Mouse (Mus musculus) hindbrain, postnatal 0 days (tissue): ENCODE data around the gene Plppr4. TPM values are rescaled to one million over a fixed set of nuclear protein-coding genes. Genes with fewer than 3 reads are reported as not detected.

Source experiments
- ATAC-seq: fragments of 200-750 bp; cut with Nextera tagmentation; 2 replicates; pipeline ENCODE4 v1.8.0; 2017; ENCODE audit warnings: mild to moderate bottlenecking, moderate TSS enrichment, moderate library complexity
- DNase-seq: peaks from one replicate; pipeline ENCODE4 v3.0.0-alpha.2; 2015; ENCODE audit warnings: low spot score
- H3K27ac ChIP-seq: fragments of 300-500 bp; sonication (generic); 2 replicates; pipeline ENCODE4 v1.5.1; 2014; ENCODE audit warnings: mild to moderate bottlenecking
- H3K27me3 ChIP-seq: fragments of 300-500 bp; sonication (generic); 2 replicates; pipeline ENCODE4 v1.6.1; 2014; ENCODE audit warnings: low read length, mixed read lengths; ENCODE audit not compliant: insufficient read depth
- H3K36me3 ChIP-seq: fragments of 300-500 bp; sonication (generic); 2 replicates; pipeline ENCODE4 v1.6.1; 2014; ENCODE audit warnings: low read length, mixed read lengths; ENCODE audit not compliant: insufficient read depth
- H3K4me1 ChIP-seq: fragments of 300-500 bp; sonication (generic); 2 replicates; pipeline ENCODE4 v1.6.1; 2014; ENCODE audit warnings: antibody characterized with exemption, low read length, mixed read lengths; ENCODE audit not compliant: insufficient read depth
- H3K4me2 ChIP-seq: fragments of 300-500 bp; sonication (generic); 2 replicates; pipeline ENCODE4 v1.6.1; 2014; ENCODE audit warnings: low read depth, mild to moderate bottlenecking, low read length, moderate library complexity, mixed read lengths
- H3K4me3 ChIP-seq: fragments of 300-500 bp; sonication (generic); 2 replicates; pipeline ENCODE4 v1.5.1; 2014; ENCODE audit warnings: low read length
- H3K9ac ChIP-seq: fragments of 300-500 bp; sonication (generic); replicated peaks from 2 replicates; pipeline ENCODE4 v1.6.1; 2014; ENCODE audit warnings: mild to moderate bottlenecking, low read length, moderate library complexity, mixed read lengths
- H3K9me3 ChIP-seq: fragments of 300-500 bp; sonication (generic); 2 replicates; pipeline ENCODE4 v1.6.1; 2016; ENCODE audit warnings: low read length, mixed read lengths
- CTCF ChIP-seq: IDR thresholded peaks from 2 replicates; pipeline ENCODE4 v1.5.1; 2016; ENCODE audit warnings: antibody characterized with exemption, control low read depth, low read depth
- WGBS: fragments of 180-500 bp; shearing (Covaris S2); extraction: QIAGEN DNeasy Blood & Tissue Kit; methylation state at CpG from one replicate; pipeline ENCODE4 v1.1.7; 2014; 5-methylcytosine and 5-hydroxymethylcytosine counted together
- polyA plus RNA-seq: library from polyadenylated mRNA; unstranded; fragments of >200 nt; fragmentation: Nextera tagmentation; extraction: Ambion mirVana; gene quantifications from 2 replicates; pipeline ENCODE4 v1.2.1, GENCODE M21; 2015
- total RNA-seq: library from RNA; depleted of rRNA; stranded (reverse); fragments of >200 nt; gene quantifications from 2 replicates; pipeline ENCODE4 v1.2.3, GENCODE M21; 2014

The Plppr4 gene
- total and polyA plus RNA-seq, 2 experiments from 2014 or later = 50.8 to 83.1 TPM

- DNase-seq = no peak
- 94% methylated on average over 4 of the region's 4 CpGs for WGBS
- Histone ChIP-seq H3K9me3 (no peaks in the 10 kb centered on the region), H3K4me1 (no peaks in the 10 kb centered on the region), H3K4me3 (no peak overlapping the region), H3K9ac (no peak overlapping the region), H3K4me2 (no peak overlapping the region), H3K36me3 (no peaks in the 10 kb centered on the region), H3K27ac (no peak overlapping the region), H3K27me3 (no peaks in the 10 kb centered on the region)
- ATAC-seq = no peak
- TF ChIP-seq CTCF = no peak
Measured at GRCm38 (mm10) chr3:117313339-117313738, 47.3 kb downstream of the Plppr4 start.

- Histone ChIP-seq H3K36me3 (no peaks in the 10 kb centered on the region), H3K4me3 (no peak overlapping the region), H3K4me1 (no peaks in the 10 kb centered on the region), H3K4me2 (no peak overlapping the region), H3K27ac (no peak overlapping the region), H3K9ac (no peak overlapping the region), H3K9me3 (no peaks in the 10 kb centered on the region), H3K27me3 (no peaks in the 10 kb centered on the region)
- 94% methylated on average over 7 of the region's 7 CpGs for WGBS
- ATAC-seq = no peak
- no peak for TF ChIP-seq CTCF
- no peak for DNase-seq
Measured at GRCm38 (mm10) chr3:117312097-117312496, 48.6 kb downstream of the Plppr4 start.

GRCm38 (mm10) chr3:117310801-117311368 lies 49.8 kb downstream of the Plppr4 start:
- no peak overlapping the region for H3K4me2 ChIP-seq
- H3K9me3 ChIP-seq = no peaks in the 10 kb centered on the region
- no peaks in the 10 kb centered on the region for H3K27me3 ChIP-seq
- ATAC-seq (no peak), DNase-seq (no peak)
- H3K27ac ChIP-seq = no peak overlapping the region
- H3K9ac ChIP-seq = no peak overlapping the region
- TF ChIP-seq CTCF = no peak
- 92% methylated on average over 2 of the region's 2 CpGs for WGBS
- H3K4me1 ChIP-seq = no peaks in the 10 kb centered on the region
- no peak overlapping the region for H3K4me3 ChIP-seq
- H3K36me3 ChIP-seq = no peaks in the 10 kb centered on the region

GRCm38 (mm10) chr3:117309580-117309910 lies 51.1 kb downstream of the Plppr4 start:
- no peak for TF ChIP-seq CTCF
- H3K4me2 ChIP-seq = no peak overlapping the region
- H3K9ac ChIP-seq = no peak overlapping the region
- H3K27ac ChIP-seq = no peak overlapping the region
- H3K27me3 ChIP-seq = no peaks in the 10 kb centered on the region
- DNase-seq = no peak
- ATAC-seq = no peak
- WGBS = 97% methylated on average over 3 of the region's 3 CpGs
- no peak overlapping the region for H3K4me3 ChIP-seq
- H3K4me1 ChIP-seq = no peaks in the 10 kb centered on the region
- no peaks in the 10 kb centered on the region for H3K36me3 ChIP-seq
- H3K9me3 ChIP-seq = no peaks in the 10 kb centered on the region

GRCm38 (mm10) chr3:117308895-117309579 lies 51.6 kb downstream of the Plppr4 start:
- H3K4me2 ChIP-seq = no peak overlapping the region
- H3K4me3 ChIP-seq = no peak overlapping the region
- H3K36me3 ChIP-seq = no peaks in the 10 kb centered on the region
- H3K9ac ChIP-seq = no peak overlapping the region
- H3K9me3 ChIP-seq = no peaks in the 10 kb centered on the region
- no peak for ATAC-seq
- no peak for TF ChIP-seq CTCF
- no peak for DNase-seq
- no peaks in the 10 kb centered on the region for H3K4me1 ChIP-seq
- H3K27me3 ChIP-seq = no peaks in the 10 kb centered on the region
- H3K27ac ChIP-seq = no peak overlapping the region
- 91% methylated on average over 3 of the region's 3 CpGs for WGBS

- no peak for TF ChIP-seq CTCF
- H3K9me3 ChIP-seq = no peaks in the 10 kb centered on the region
- ATAC-seq (no peak), DNase-seq (no peak)
- no peak overlapping the region for H3K4me2 ChIP-seq
- no peak overlapping the region for H3K27ac ChIP-seq
- H3K9ac ChIP-seq = no peak overlapping the region
- H3K36me3 ChIP-seq = no peaks in the 10 kb centered on the region
- 86% methylated on average over 4 of the region's 4 CpGs for WGBS
- H3K27me3 ChIP-seq = no peaks in the 10 kb centered on the region
- no peak overlapping the region for H3K4me3 ChIP-seq
- no peaks in the 10 kb centered on the region for H3K4me1 ChIP-seq
Measured at GRCm38 (mm10) chr3:117307555-117307954, 53.1 kb downstream of the Plppr4 start.

- Histone ChIP-seq H3K9me3 (no peaks in the 10 kb centered on the region), H3K27ac (no peak overlapping the region), H3K36me3 (no peaks in the 10 kb centered on the region), H3K27me3 (no peaks in the 10 kb centered on the region), H3K4me3 (no peak overlapping the region), H3K4me1 (no peaks in the 10 kb centered on the region), H3K4me2 (no peak overlapping the region), H3K9ac (no peak overlapping the region)
- TF ChIP-seq CTCF = no peak
- WGBS = 90% methylated on average over 2 of the region's 2 CpGs
- no peak for DNase-seq
- no peak for ATAC-seq
Measured at GRCm38 (mm10) chr3:117304037-117304436, 56.6 kb downstream of the Plppr4 start.
